Mouse (Mus musculus) thymus, postnatal 14 days (tissue): ENCODE measurements at regions not wholly inside any gene's neighbourhood (a gene's known extent, or its start where the extent isn't known, plus 50 kb on each side); places are given as distances from the start of the nearest gene placed in this dataset.

Experiments used
- DNase-seq: peaks from one replicate; pipeline ENCODE4 v3.0.0; 2021

GRCm38 (mm10) chr3:66592259-66592658, 295.6 kb upstream of the Veph1 start:
- DNase-seq, result no peak

GRCm38 (mm10) chr3:66590775-66591174, 294.1 kb upstream of the Veph1 start:
- DNase-seq, result no peak

- DNase-seq, result no peak
These were observed 292.8 kb upstream of the Veph1 start for GRCm38 (mm10) chr3:66589483-66589882.

- no peak for DNase-seq
These were observed 288.2 kb upstream of the Veph1 start for GRCm38 (mm10) chr3:66584831-66585230.

GRCm38 (mm10) chr3:66584101-66584500, 287.5 kb upstream of the Veph1 start:
- no peak for DNase-seq

GRCm38 (mm10) chr3:66576659-66577058, 280.0 kb upstream of the Veph1 start:
- no peak for DNase-seq

- DNase-seq, result no peak
These were observed 277.7 kb upstream of the Veph1 start for GRCm38 (mm10) chr3:66574321-66574720.

GRCm38 (mm10) chr3:66572887-66573519, 276.4 kb upstream of the Veph1 start:
- no peak for DNase-seq

GRCm38 (mm10) chr3:66570342-66570741, 273.7 kb upstream of the Veph1 start:
- DNase-seq, result no peak

- no peak for DNase-seq
These were observed 267.9 kb upstream of the Veph1 start for GRCm38 (mm10) chr3:66564268-66565245.

GRCm38 (mm10) chr3:66563329-66563728, 266.7 kb upstream of the Veph1 start:
- DNase-seq, result no peak

GRCm38 (mm10) chr3:66555538-66555937, 258.9 kb upstream of the Veph1 start:
- DNase-seq, result no peak

GRCm38 (mm10) chr3:66550920-66551319, 254.3 kb upstream of the Veph1 start:
- DNase-seq, result no peak

GRCm38 (mm10) chr3:66546576-66546975, 249.9 kb upstream of the Veph1 start:
- no peak for DNase-seq

- no peak for DNase-seq
These were observed 247.7 kb upstream of the Veph1 start for GRCm38 (mm10) chr3:66544139-66544933.

GRCm38 (mm10) chr3:66542865-66543264, 246.2 kb upstream of the Veph1 start:
- no peak for DNase-seq

GRCm38 (mm10) chr3:66537913-66538312, 241.3 kb upstream of the Veph1 start:
- no peak for DNase-seq

GRCm38 (mm10) chr3:66537106-66537893, 240.7 kb upstream of the Veph1 start:
- DNase-seq, result no peak

GRCm38 (mm10) chr3:66536673-66537072, 240.0 kb upstream of the Veph1 start:
- no peak for DNase-seq

GRCm38 (mm10) chr3:66535786-66536529, 239.3 kb upstream of the Veph1 start:
- no peak for DNase-seq

GRCm38 (mm10) chr3:66519925-66520324, 223.3 kb upstream of the Veph1 start:
- DNase-seq, result no peak

- DNase-seq, result no peak
These were observed 221.7 kb upstream of the Veph1 start for GRCm38 (mm10) chr3:66518289-66518688.
